Mouse (Mus musculus): ENCODE results near the gene Cntn2. TPM values are rescaled to one million over a fixed set of nuclear protein-coding genes. Genes with fewer than 3 reads are reported as not detected.

Gene Cntn2
- polyA plus RNA-seq, 1 experiment from 2014 or later, result 67.5 TPM

- peak overlapping the region; percentile 51 for H3K4me3 ChIP-seq
- H3K4me2 ChIP-seq, result peak overlapping the region; percentile 68
- WGBS, result 7% methylated on average over 14 of the region's 14 CpGs
- peaks cover 62% of the 10 kb centered on the region for H3K4me1 ChIP-seq (replicated peaks)
- H3K27ac ChIP-seq, result peak overlapping the region; percentile 72; the same call in 1 of the 2 replicates
- no peaks in the 10 kb centered on the region for H3K36me3 ChIP-seq
- peak overlapping the region; percentile 81 for H3K9ac ChIP-seq
- peaks cover 38% of the 10 kb centered on the region for H3K27me3 ChIP-seq
- no peak for ATAC-seq (ENCODE audit: low FRiP score)
- no peaks in the 10 kb centered on the region for H3K9me3 ChIP-seq
Observed at GRCm38 (mm10) chr1:132541171-132541823, 1.8 kb downstream of the Cntn2 start.

DNA sequence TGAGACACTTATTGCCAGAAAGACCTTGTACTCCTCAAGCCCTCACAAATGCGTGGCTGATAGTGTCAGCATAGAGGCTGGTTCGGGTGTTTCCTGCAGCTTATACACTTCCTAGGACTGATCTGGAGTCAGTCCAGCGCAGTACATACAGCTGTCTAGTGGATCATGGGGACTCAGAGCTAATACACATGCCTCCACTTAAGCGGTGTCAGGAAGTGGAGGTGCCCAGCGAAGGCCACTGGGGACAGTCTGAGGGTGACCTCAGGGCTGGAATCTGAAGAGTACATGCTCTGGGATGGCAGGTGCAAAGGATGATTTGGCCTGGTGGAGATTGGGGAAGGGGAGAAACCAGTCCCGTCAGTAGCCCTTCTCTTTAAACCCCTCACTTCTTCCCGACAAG is 2.4 kb downstream of the Cntn2 start:
- 56% methylated on average over 7 of the region's 7 CpGs for WGBS
- peak overlapping the region; percentile 52; the same call in 1 of the 2 replicates for H3K27ac ChIP-seq
- H3K4me2 ChIP-seq, result peak overlapping the region; percentile 68
- ATAC-seq (ENCODE audit: low FRiP score), result no peak
- H3K36me3 ChIP-seq, result no peaks in the 10 kb centered on the region
- H3K27me3 ChIP-seq, result peaks cover 38% of the 10 kb centered on the region
- peak overlapping the region; percentile 81; the same call in 1 of the 2 replicates for H3K9ac ChIP-seq
- peak overlapping the region; percentile 51 for H3K4me3 ChIP-seq
- H3K9me3 ChIP-seq, result no peaks in the 10 kb centered on the region
- H3K4me1 ChIP-seq (replicated peaks), result peaks cover 62% of the 10 kb centered on the region

DNA sequence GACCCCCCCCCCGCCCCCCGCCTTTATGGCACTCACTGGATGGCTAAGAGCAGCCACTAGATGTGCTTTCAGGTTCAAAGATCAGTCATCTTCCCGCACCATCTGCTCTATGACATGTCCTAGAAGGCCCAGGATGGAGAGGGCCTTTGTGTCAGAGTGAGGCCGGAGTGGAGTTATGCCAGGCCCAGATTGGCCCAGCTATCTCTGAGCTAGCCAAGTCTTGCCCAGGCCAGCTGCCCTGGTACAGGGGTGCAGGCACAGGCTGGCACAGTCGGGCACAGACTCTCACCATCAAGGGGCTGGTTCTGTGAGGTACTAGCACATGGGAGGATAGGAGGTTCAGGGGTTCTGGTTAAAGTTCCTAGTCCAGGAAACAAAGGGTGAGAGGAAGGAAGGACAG is 5.3 kb downstream of the Cntn2 start:
- Histone ChIP-seq H3K27me3 (peaks cover 24% of the 10 kb centered on the region), H3K27ac (peak overlapping the region; percentile 58), H3K9ac (peak overlapping the region; percentile 29; the same call in 1 of the 2 replicates), H3K36me3 (0 out of 2 replicates have a peak, but pooled peaks cover 3% of the 10 kb centered on the region), H3K9me3 (no peaks in the 10 kb centered on the region), H3K4me3 (no peak overlapping the region), H3K4me2 (0 out of 2 replicates have a peak overlapping the region, but pooled peaks have one; percentile 68), H3K4me1 (replicated peaks) (peaks cover 81% of the 10 kb centered on the region)
- no peak for ATAC-seq (ENCODE audit: low FRiP score)
- WGBS, result 83% methylated on average over 5 of the region's 5 CpGs

DNA sequence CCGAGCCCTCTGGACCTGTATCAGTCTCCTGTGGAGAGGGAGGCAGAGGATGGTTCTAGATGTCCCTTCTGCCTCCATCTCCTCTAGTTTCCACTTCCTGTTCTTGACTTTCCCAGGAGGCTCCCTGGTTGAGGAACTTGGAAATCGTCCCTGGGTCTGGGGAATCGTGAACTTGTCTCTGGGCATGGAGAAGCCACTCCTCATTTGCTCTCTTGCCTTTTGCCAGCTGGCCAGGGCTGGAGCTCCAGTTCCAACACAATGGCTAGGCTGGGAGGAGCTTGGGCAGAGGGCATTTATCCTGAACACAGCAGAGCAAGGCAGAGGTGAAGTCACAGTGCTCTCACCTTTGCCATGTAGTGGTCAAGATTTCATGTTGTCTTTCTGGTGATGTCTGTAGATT is 6.6 kb downstream of the Cntn2 start:
- Histone ChIP-seq H3K36me3 (0 out of 2 replicates have a peak, but pooled peaks cover 3% of the 10 kb centered on the region), H3K9ac (no peak overlapping the region), H3K4me1 (replicated peaks) (peaks cover 78% of the 10 kb centered on the region), H3K9me3 (no peaks in the 10 kb centered on the region), H3K27ac (no peak overlapping the region), H3K27me3 (peaks cover 13% of the 10 kb centered on the region; the same call in 1 of the 2 replicates), H3K4me2 (no peak overlapping the region), H3K4me3 (no peak overlapping the region)
- WGBS, result 80% methylated on average over 3 of the region's 3 CpGs
- no peak for ATAC-seq (ENCODE audit: low FRiP score)

DNA sequence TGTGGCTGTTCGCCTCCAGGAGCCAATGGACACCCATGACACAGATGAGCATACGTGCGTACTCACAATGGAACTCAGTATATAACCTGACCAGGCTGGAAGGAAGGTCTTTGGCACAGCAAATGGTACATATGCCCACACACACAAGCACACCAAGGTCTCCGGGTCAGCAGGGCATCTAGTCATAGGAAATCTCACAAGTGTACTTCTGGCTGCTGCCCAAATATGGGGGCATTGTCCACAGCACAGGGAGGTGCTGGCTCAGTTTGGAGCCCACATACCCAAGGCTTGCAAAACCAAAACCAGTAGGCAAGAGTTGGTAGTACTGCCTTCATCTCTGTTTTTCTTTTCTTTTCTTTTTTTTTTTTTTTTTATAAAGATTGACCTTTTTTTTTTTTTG is 7.5 kb downstream of the Cntn2 start:
- Histone ChIP-seq H3K27ac (no peak overlapping the region), H3K4me1 (replicated peaks) (peaks cover 78% of the 10 kb centered on the region), H3K4me3 (no peak overlapping the region), H3K4me2 (no peak overlapping the region), H3K27me3 (peaks cover 5% of the 10 kb centered on the region; the same call in 1 of the 2 replicates), H3K9me3 (no peaks in the 10 kb centered on the region), H3K36me3 (0 out of 2 replicates have a peak, but pooled peaks cover 3% of the 10 kb centered on the region), H3K9ac (no peak overlapping the region)
- no peak for ATAC-seq (ENCODE audit: low FRiP score)
- WGBS, result 94% methylated on average over 4 of the region's 4 CpGs

DNA sequence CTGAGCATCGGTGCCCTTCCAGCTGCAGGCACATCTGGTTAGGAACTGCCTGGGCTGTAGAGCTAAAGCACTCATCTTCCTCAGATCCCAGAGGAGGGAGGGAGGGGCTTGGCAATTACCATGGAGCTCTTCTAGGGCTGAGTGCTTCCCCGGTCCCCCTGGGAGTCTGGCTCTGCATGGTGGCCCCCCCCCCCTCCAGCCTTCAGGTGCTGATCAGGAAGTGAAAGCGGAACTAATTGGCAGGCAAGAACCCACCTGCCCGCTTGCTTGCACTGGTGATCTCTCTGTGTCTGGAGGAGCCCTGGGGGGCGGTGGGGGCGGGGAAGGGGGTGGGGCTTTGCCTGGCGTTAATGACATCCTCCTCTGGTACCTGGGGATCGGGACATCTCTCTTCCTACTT is 9.2 kb downstream of the Cntn2 start:
- H3K4me3 ChIP-seq, result 0 out of 2 replicates have a peak overlapping the region, but pooled peaks have one; percentile 5
- peak overlapping the region; percentile 80 for H3K27ac ChIP-seq
- peaks cover 5% of the 10 kb centered on the region; the same call in 1 of the 2 replicates for H3K36me3 ChIP-seq
- no peaks in the 10 kb centered on the region for H3K9me3 ChIP-seq
- peak; percentile 34; the same call in 1 of the 2 replicates for ATAC-seq (ENCODE audit: low FRiP score)
- 2% methylated on average over 7 of the region's 8 CpGs for WGBS
- H3K27me3 ChIP-seq, result no peaks in the 10 kb centered on the region
- H3K9ac ChIP-seq, result peak overlapping the region; percentile 46
- H3K4me2 ChIP-seq, result peak overlapping the region; percentile 29
- peaks cover 70% of the 10 kb centered on the region for H3K4me1 ChIP-seq (replicated peaks)

DNA sequence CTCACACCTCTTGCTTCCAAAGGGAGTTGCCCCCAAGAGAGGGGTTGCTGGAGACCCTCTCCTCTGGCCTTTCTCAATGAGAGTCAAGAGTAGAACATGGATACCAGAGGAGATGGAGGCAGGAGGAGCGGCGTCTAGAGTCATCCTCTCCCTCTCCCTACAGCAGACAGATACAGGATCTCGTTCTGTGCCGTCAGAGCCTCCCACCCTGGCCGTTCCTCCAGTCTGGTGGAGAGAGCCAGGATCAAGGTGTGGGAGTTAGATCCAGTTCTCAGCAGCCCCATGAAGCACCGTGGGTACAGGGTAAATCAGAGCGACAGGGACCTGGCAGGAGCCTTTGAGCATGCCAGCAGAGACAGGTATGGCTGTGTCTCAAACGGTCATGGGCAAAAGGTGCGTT is 10.5 kb downstream of the Cntn2 start:
- H3K27ac ChIP-seq, result no peak overlapping the region; the same call in 1 of the 2 replicates
- no peak for ATAC-seq (ENCODE audit: low FRiP score)
- 66% methylated on average over 9 of the region's 9 CpGs for WGBS

DNA sequence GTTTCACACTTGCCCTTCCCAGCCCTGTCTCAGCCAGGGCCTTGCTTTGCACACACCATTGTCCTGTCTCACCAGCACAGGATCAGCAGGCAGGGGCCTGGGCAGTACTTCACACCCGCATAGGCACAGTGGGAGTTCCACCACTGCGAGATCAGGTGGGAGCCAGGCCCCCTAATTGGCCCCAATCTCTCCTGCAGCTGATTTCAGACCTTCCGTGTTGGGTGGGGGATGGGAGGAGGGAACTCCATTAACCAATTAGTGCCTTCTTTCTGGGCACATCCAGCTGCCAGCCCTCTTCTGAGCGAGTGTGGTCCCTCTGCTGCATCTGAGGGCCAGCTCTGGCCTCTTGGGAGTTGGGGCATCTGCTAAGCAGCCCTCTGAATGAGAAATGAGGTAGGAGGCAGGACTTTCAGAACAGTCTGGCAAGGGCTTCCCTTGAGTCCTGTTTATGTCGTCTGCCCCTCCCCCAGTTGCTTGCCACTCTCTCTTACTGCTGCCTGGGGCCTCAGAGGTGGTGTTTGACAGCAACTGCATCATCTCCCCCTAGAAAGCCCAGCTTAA is 12.3 kb downstream of the Cntn2 start:
- Histone ChIP-seq H3K27me3 (no peaks in the 10 kb centered on the region), H3K4me3 (no peak overlapping the region), H3K9me3 (no peaks in the 10 kb centered on the region), H3K36me3 (peaks cover 18% of the 10 kb centered on the region), H3K4me2 (no peak overlapping the region), H3K9ac (no peak overlapping the region), H3K27ac (peak overlapping the region; percentile 81), H3K4me1 (replicated peaks) (peaks cover 68% of the 10 kb centered on the region)
- WGBS, result 5% methylated on average over 5 of the region's 5 CpGs
- ATAC-seq (ENCODE audit: low FRiP score), result peak; percentile 67

More for the DNA sequence above, 10.5 kb downstream of the Cntn2 start:
- no peaks in the 10 kb centered on the region for H3K27me3 ChIP-seq
- H3K9ac ChIP-seq, result no peak overlapping the region
- H3K36me3 ChIP-seq, result peaks cover 18% of the 10 kb centered on the region
- peaks cover 56% of the 10 kb centered on the region for H3K4me1 ChIP-seq (replicated peaks)
- H3K9me3 ChIP-seq, result no peaks in the 10 kb centered on the region
- H3K4me3 ChIP-seq, result no peak overlapping the region
- no peak overlapping the region for H3K4me2 ChIP-seq

DNA sequence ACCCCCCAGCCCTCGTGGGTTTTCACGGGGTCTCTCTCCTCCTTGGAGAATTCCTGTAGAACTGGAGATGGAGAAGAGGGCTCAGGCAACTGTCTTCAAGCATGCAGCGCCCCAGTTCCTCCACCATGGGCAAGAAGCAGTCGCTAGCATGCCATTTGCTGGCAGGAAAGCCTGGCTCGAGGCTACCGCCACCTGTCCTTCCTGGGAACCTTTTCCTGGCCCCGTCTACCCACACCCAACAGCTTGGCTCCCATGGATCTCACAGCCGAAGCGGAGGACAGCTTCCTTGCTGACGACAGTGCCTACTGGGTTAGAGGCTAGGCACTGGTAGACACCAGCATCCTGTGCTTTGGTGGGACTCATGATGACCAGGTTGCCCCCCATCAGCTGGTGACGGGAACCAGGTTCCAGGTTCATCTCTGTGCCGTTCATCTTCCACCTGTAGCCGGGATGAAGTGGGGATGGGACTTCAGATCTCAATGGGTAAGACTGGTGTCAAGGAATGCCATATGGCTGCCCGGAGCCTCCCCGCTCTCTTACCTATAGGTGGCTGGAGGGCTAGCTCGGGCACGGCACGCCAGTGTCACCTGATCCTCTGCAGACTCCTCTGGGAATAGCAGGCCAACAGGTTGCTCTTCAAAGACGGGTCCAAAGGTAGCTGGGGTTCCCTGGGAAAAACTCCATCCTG is 14.3 kb downstream of the Cntn2 start:
- peaks cover 56% of the 10 kb centered on the region for H3K4me1 ChIP-seq (replicated peaks)
- H3K27ac ChIP-seq, result no peak overlapping the region
- ATAC-seq (ENCODE audit: low FRiP score), result no peak
- peaks cover 32% of the 10 kb centered on the region for H3K36me3 ChIP-seq
- no peak overlapping the region for H3K4me3 ChIP-seq
- no peak overlapping the region for H3K9ac ChIP-seq
- H3K4me2 ChIP-seq, result no peak overlapping the region
- 91% methylated on average over 19 of the region's 19 CpGs for WGBS
- H3K9me3 ChIP-seq, result no peaks in the 10 kb centered on the region
- no peaks in the 10 kb centered on the region for H3K27me3 ChIP-seq

DNA sequence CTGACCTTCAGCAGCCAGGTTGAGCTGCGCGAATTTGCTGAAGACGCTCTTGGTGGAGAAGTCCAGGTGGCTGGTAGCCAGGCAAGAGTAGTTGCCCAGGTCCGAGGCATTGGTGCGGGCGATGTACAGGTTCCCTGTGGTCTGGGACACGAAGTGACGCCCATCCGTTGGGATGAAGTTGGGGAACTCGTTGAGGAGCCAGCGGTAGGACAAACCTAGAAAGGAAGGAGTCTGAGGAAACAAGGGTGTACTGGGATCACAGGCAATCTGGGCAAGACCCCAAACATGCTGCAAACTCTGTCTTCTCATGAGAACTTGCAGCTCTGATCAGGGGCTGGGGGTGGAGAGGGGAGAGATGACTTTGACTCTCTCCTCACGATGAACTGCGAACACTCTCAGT is 15.0 kb downstream of the Cntn2 start:
- ATAC-seq (ENCODE audit: low FRiP score), result no peak
- 93% methylated on average over 13 of the region's 13 CpGs for WGBS
- no peak overlapping the region for H3K4me3 ChIP-seq
- peaks cover 38% of the 10 kb centered on the region for H3K36me3 ChIP-seq
- 0 out of 2 replicates have a peak overlapping the region, but pooled peaks have one; percentile 2 for H3K9ac ChIP-seq
- H3K4me2 ChIP-seq, result no peak overlapping the region
- H3K9me3 ChIP-seq, result no peaks in the 10 kb centered on the region
- peaks cover 54% of the 10 kb centered on the region for H3K4me1 ChIP-seq (replicated peaks)
- H3K27ac ChIP-seq, result no peak overlapping the region
- no peaks in the 10 kb centered on the region for H3K27me3 ChIP-seq

- H3K27ac ChIP-seq, result peak overlapping the region; percentile 89
- H3K27me3 ChIP-seq, result no peaks in the 10 kb centered on the region
- no peak overlapping the region for H3K4me3 ChIP-seq
- H3K4me2 ChIP-seq, result 0 out of 2 replicates have a peak overlapping the region, but pooled peaks have one; percentile 26
- peak overlapping the region; percentile 71 for H3K9ac ChIP-seq
- peaks cover 36% of the 10 kb centered on the region for H3K4me1 ChIP-seq (replicated peaks)
- H3K36me3 ChIP-seq, result peaks cover 56% of the 10 kb centered on the region
- WGBS, result 6% methylated on average over 10 of the region's 10 CpGs
- ATAC-seq (ENCODE audit: low FRiP score), result peak; percentile 33
- no peaks in the 10 kb centered on the region for H3K9me3 ChIP-seq
Observed at GRCm38 (mm10) chr1:132525832-132526231, 17.2 kb downstream of the Cntn2 start.

DNA sequence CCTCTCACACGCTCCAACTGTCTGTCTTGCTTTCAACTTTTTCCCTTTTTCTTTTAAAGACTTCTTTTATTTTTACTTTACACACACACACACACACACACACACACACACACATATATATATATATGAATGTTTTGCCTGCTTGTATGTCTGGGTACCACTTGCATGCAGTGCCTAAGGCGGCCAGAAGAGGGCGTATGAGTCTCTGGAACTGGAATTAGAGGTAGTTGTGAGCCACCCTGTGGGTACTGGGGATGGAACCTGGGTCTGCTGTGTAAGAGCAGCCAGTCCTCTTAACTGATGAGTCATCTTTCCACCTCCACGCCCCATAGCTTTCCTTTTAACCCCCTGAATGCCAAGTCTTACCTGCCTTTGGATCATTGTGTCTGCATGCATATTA is 19.1 kb downstream of the Cntn2 start:
- no peak overlapping the region for H3K27ac ChIP-seq
- H3K36me3 ChIP-seq, result peaks cover 68% of the 10 kb centered on the region
- no peak for ATAC-seq (ENCODE audit: low FRiP score)
- H3K4me3 ChIP-seq, result no peak overlapping the region
- peaks cover 26% of the 10 kb centered on the region for H3K4me1 ChIP-seq (replicated peaks)
- H3K9me3 ChIP-seq, result no peaks in the 10 kb centered on the region
- H3K27me3 ChIP-seq, result no peaks in the 10 kb centered on the region
- 37% methylated on average over 4 of the region's 4 CpGs for WGBS
- no peak overlapping the region for H3K4me2 ChIP-seq
- 0 out of 2 replicates have a peak overlapping the region, but pooled peaks have one; percentile 2 for H3K9ac ChIP-seq

All from hindbrain, embryonic 13.5 days (tissue).